Comparison of ENCODE assay signal across 8 mouse cellular contexts in genomic region chr3:102715066-102715584, GRCm38 (mm10). TPM values are rescaled to one million over a fixed set of nuclear protein-coding genes. Genes with fewer than 3 reads are reported as not detected.
DNase-seq lines count a peak whose midpoint lies in the region; ATAC-seq and TF ChIP-seq lines count a peak whose summit lies in the region.

No protein-coding gene starts in this region.

- DNase-seq in MN1 (ENCODE audit: low spot score), result peak; percentile 79
- DNase-seq in cerebellum, adult 2 months, result peak; percentile 71 to 74
- peak; percentile 80 for DNase-seq in forelimb bud, embryonic 11.5 days (ENCODE audit: low read depth, low spot score)
- DNase-seq in layer of hippocampus, adult 9-11 months, result peak; percentile 75
- peak; percentile 91 for DNase-seq in lung, postnatal 14 days
- DNase-seq in ovary, postnatal 36 days (ENCODE audit: low spot score), result peak; percentile 62
- peak; percentile 89 for DNase-seq in thymus, postnatal 25 days

- peak overlapping the region; percentile 25 for H3K4me3 ChIP-seq in cerebellum, adult 2 months (replicated peaks; ENCODE audit: insufficient read depth, low read depth, low read length)

- TF ChIP-seq POLR2A in cerebellum, adult 2 months (IDR thresholded peaks at IDR 0.05; ENCODE audit: borderline replicate concordance, insufficient read depth, low read length), result no peak

- no peak overlapping the region for H3K27ac ChIP-seq in cerebellum, adult 2 months (ENCODE audit: insufficient read depth, low read length)

- H3K4me1 ChIP-seq in cerebellum, adult 2 months (ENCODE audit: control insufficient read depth, insufficient read depth, low read length), result no peaks in the 10 kb centered on the region

- peak; percentile 89 for TF ChIP-seq CTCF in cerebellum, adult 2 months (IDR thresholded peaks at IDR 0.05; ENCODE audit: borderline replicate concordance, insufficient read depth, low read depth, low read length)

- 34% methylated on average over 11 of the region's 11 CpGs for WGBS in cerebellum, adult 2 months

- peak; percentile 91 for ATAC-seq in hematopoietic stem cell, adult 5-6 weeks (replicated peaks in 1 of 2; ENCODE audit: insufficient read depth in 1 of 2, low FRiP score in 2 of 2, low TSS enrichment in 1 of 2, low read depth in 1 of 2, poor library complexity in 2 of 2, severe bottlenecking in 2 of 2)

- H3K27me3 ChIP-seq in cerebellum, adult 2 months (ENCODE audit: control insufficient read depth, insufficient read depth, low read length), result peaks cover 2% of the 10 kb centered on the region; the same call in 1 of the 2 replicates

RNA-seq across cellular contexts. Expression of gene Tspan2, which starts 19.2 kb away (rescaled TPM):
- polyA plus RNA-seq in cerebellum, adult 2 months (2012; rRNA removed), result 106 and 110 TPM in 2 replicates
- total RNA-seq in hematopoietic stem cell, adult 5-6 weeks (2017), result 20.6 and 23.4 TPM in 2 replicates
